Mouse (Mus musculus) testis, adult 2 months (tissue): Measurements from ENCODE around the gene Foxp3. TPM values are rescaled to one million over a fixed set of nuclear protein-coding genes. Genes with fewer than 3 reads are reported as not detected.

Experiments used
- H3K27ac ChIP-seq: fragments of 200-500 bp; 2 replicates; pipeline ENCODE4 v1.5.1; 2012; ENCODE audit warnings: low read depth, low read length; ENCODE audit not compliant: control insufficient read depth, insufficient read depth
- H3K27me3 ChIP-seq: fragments of 200-500 bp; 2 replicates; pipeline ENCODE4 v1.6.1; 2012; ENCODE audit warnings: mild to moderate bottlenecking, low read length, moderate library complexity; ENCODE audit not compliant: control insufficient read depth, insufficient read depth
- H3K36me3 ChIP-seq: fragments of 200-500 bp; 2 replicates; pipeline ENCODE4 v1.6.1; 2012; ENCODE audit warnings: mild to moderate bottlenecking, low read length; ENCODE audit not compliant: control insufficient read depth, insufficient read depth
- H3K4me1 ChIP-seq: fragments of 200-500 bp; 2 replicates; pipeline ENCODE4 v1.6.1; 2012; ENCODE audit warnings: low read length; ENCODE audit not compliant: control insufficient read depth, insufficient read depth
- H3K4me3 ChIP-seq: fragments of 200-500 bp; 2 replicates; pipeline ENCODE4 v1.5.1; 2012; ENCODE audit warnings: low read depth, mild to moderate bottlenecking, low read length, moderate library complexity, mixed read lengths; ENCODE audit not compliant: control insufficient read depth
- CTCF ChIP-seq: fragments of 200-500 bp; IDR thresholded peaks from 2 replicates; pipeline ENCODE4 v1.5.1; 2012; ENCODE audit warnings: low read depth, mild to moderate bottlenecking, inconsistent platforms, low read length, moderate library complexity; ENCODE audit not compliant: control insufficient read depth, insufficient read depth, insufficient replicate concordance
- POLR2A ChIP-seq: fragments of 200-500 bp; IDR thresholded peaks from 2 replicates; pipeline ENCODE4 v1.6.1; 2012; ENCODE audit warnings: low read depth, mild to moderate bottlenecking, inconsistent platforms, low read length, moderate library complexity; ENCODE audit not compliant: control insufficient read depth
- polyA plus RNA-seq: library from polyadenylated mRNA; depleted of rRNA; stranded (reverse); fragments of >200 nt; gene quantifications from 2 replicates; pipeline ENCODE4 v1.2.3, GENCODE M21; 2012; rRNA removed

Gene Foxp3
- polyA plus RNA-seq = 0.23 and 0.26 TPM in 2 replicates

DNA sequence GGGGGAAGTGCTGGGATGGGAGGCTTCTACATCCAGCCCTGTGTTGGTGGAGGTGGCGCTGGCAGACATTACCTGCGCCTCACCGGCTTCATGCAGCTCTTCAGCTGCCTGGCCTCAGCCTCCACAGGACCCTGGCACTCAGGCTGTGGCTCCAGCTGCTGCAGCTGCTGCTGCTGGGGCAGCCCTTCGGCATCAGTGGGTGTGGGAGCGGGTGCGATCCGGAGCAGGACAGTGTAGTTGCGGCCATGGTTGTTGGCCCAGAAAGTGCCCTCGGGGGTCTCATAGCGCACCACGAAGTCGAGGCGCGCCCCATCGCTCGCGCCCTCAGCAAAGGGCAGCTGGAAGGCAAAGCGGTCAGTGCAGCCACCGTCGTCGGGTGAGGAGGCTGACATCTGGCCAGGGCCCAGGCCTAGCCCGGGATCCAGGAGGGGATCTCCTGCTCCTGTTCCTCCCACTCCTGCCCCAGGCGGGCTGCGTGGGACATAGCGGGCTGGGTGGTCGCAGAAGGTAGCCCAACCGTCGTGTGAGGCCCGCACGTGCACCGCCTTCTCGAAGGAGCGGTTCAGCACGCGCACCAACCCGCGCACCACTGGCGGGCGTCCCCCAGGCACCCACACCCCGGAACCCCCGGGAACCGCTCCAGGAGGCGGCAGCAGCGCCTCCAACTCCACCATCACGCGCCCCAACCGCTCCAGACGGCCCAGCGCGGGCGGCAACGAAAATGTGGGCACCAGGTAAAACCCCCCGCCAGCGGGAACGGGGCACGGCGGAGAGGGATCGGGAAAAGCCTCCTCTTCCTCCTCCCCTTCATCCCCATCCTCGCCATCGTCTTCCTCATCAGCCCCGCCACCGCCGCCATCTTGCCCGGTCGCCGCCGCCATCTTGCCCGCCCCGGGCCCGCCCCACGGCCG, at the start of gene Foxp3:
Gene Foxp3 (plus strand): TSS at position 469 of the 911 bp plus-strand sequence.
- H3K4me3 ChIP-seq = peak within 1 kb of the TSS; percentile 82
- TF ChIP-seq POLR2A (0 out of 2 replicates have a peak, but pooled peaks have one; percentile 20), CTCF (no peak)
- H3K36me3 ChIP-seq = no peaks in the 10 kb centered on the region

DNA sequence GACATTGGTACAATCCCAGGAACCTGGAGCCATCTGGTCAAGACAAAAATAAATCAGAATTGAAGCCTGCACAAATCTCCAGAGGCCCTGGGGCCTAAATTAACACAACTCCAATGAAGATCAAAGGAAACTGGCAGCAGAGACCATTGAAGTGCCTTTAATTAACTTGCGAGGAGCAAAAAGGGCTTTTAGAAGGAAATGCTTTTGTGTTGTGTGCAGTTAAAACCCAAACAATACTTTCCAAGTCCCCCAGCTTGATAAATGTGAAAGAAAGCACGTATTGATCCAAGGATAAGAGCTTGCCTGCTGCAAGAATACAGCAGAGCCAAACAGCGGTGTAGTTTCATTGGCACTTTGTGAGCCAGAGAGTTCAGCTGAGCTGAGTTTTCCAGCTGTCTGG, 48.5 kb upstream of the Foxp3 start:
- no peak for TF ChIP-seq CTCF
- no peak for TF ChIP-seq POLR2A
- Histone ChIP-seq H3K27ac (no peak overlapping the region), H3K27me3 (no peaks in the 10 kb centered on the region), H3K4me3 (no peak overlapping the region), H3K4me1 (no peaks in the 10 kb centered on the region), H3K36me3 (no peaks in the 10 kb centered on the region)

More for the DNA sequence above, at the start of gene Foxp3:
- Histone ChIP-seq H3K27ac (peak within 1 kb of the TSS; percentile 94), H3K4me1 (peaks cover 4% of the 10 kb centered on the region), H3K27me3 (no peaks in the 10 kb centered on the region)

DNA sequence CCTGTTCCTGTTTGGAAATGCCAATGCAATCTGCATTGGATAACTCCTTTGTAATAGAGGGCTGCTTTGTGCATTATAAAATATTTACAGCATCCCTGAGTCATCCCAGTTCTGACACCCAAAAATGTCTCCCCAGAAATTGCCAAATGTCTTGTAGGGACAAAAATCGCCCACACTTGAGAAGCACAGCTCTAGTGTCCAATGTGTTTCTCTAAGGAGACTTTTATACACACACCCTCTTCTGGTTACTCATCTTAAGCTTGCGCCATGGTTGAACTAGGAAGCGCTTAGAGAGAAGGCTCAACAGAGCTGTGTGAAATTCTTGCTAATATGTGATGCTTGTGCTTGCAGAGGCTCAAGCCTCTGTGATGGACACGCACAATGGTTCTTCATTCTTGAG, 20.0 kb upstream of the Foxp3 start:
- H3K4me3 ChIP-seq = no peak overlapping the region
- no peaks in the 10 kb centered on the region for H3K27me3 ChIP-seq
- no peaks in the 10 kb centered on the region for H3K4me1 ChIP-seq
- TF ChIP-seq CTCF (no peak), POLR2A (no peak)
- no peak overlapping the region for H3K27ac ChIP-seq
- no peaks in the 10 kb centered on the region for H3K36me3 ChIP-seq

DNA sequence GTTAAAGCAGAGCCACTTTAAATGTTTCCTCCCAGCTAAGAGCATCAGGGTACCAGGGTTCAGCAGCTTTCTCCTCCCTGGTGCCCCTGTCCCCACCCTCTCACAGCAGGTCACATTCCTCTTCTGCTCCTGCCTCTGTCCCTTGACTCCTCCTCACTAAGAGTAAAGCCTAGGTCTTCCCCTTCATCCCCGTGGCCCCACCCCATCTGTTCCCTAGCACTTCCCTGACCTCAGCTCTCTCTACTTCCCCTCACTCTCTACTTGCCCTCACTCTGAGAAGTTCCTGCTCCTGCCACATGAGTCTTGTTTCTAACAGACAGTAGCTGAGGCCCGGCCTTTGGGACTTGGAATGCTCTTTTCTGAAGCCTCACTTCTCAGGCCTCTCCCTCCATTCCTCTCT, 10.4 kb upstream of the Foxp3 start:
- H3K4me3 ChIP-seq = no peak overlapping the region
- H3K36me3 ChIP-seq = no peaks in the 10 kb centered on the region
- TF ChIP-seq POLR2A = no peak
- TF ChIP-seq CTCF = no peak
- no peak overlapping the region for H3K27ac ChIP-seq
- H3K4me1 ChIP-seq = no peaks in the 10 kb centered on the region
- no peaks in the 10 kb centered on the region for H3K27me3 ChIP-seq

DNA sequence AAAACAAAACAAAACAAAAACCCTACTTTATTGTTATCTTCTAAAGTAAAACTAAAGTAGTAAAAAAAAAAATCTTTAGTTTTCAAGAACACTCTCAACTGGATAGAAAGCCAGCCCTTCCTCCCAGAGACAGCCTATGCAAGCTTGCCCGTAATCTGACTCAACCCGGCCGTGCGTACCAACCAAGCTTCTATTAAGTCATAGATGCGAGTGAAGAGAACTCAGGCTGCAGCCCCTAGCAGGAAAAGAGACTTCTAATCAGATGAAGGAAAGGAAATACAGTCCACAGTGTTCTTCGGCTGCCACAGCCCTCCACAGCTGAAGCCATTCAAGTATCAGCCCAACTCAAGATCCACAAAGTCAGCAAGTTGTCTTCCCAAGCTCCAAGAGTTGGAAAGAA, 7.1 kb upstream of the Foxp3 start:
- no peaks in the 10 kb centered on the region for H3K27me3 ChIP-seq
- no peak overlapping the region for H3K4me3 ChIP-seq
- H3K36me3 ChIP-seq = no peaks in the 10 kb centered on the region
- no peak overlapping the region for H3K27ac ChIP-seq
- no peaks in the 10 kb centered on the region; the same call in 1 of the 2 replicates for H3K4me1 ChIP-seq
- TF ChIP-seq CTCF (no peak), POLR2A (no peak)

DNA sequence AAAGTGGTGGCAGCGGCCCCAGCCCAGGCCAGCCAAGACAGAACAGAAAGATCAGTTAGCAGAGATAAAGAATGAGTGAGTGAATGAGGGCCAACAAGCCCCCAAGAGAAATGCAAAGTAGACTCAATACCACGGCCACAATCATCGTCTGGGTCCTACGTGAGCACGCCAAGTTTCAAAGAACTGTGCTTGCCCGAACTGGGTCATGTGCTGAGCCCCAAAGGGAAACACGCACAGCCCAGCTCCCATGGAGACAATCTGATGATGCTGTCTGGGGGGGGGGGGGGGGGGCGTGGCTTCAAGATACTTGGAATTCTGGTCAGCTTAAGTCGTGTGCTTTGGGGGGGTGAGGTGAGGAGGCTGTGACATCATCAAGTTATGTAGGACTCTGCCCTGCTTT, 6.0 kb upstream of the Foxp3 start:
- H3K27me3 ChIP-seq = no peaks in the 10 kb centered on the region
- no peaks in the 10 kb centered on the region for H3K36me3 ChIP-seq
- no peak overlapping the region for H3K27ac ChIP-seq
- H3K4me3 ChIP-seq = no peak overlapping the region
- no peaks in the 10 kb centered on the region; the same call in 1 of the 2 replicates for H3K4me1 ChIP-seq
- TF ChIP-seq CTCF (no peak), POLR2A (no peak)

DNA sequence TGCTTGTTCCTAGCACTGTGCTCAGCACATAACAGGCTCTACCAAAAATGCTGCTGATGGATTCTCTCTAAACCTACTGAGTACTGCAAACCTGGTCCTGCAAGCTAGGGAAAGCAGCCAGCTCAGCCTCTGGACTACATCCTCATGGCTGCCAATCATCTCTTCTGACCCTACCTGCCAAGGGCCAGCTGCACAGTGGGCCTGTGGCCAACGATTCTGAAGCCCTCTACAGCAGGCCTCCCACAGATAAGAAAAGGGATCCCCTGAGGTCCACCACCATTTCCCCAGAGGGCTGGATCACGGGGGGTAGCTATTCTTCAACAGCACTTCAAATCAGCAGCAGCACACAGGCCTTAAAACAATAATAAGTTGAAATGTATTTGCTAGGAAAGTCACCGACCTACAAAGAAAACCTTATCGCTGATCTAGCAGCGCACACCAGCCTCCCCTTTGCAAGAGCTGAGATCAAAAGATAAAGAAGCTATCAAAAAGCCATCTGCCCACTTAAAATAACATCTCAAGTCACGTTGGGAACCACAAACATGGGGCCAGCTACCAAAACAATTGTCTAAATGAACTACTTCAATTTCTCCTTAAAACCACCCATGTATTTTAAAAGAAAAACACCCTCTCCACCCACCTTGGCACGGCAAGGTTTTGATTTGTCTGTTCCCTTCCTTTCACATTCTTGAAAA, 2.8 kb upstream of the Foxp3 start:
- Histone ChIP-seq H3K27me3 (no peaks in the 10 kb centered on the region), H3K4me1 (peaks cover 4% of the 10 kb centered on the region), H3K27ac (no peak overlapping the region), H3K36me3 (no peaks in the 10 kb centered on the region), H3K4me3 (no peak overlapping the region)
- TF ChIP-seq CTCF (no peak), POLR2A (no peak)
